Mouse (Mus musculus): ENCODE measurements around the gene Hapln2.

GRCm38 (mm10) chr3:87981894-87982835, 45.2 kb downstream of the Hapln2 start:
- TF ChIP-seq CHD2 (IDR thresholded peaks at IDR 0.05; ENCODE audit: low read length) (no peak), CTCF (IDR thresholded peaks at IDR 0.05 in 2 of 3, conservative IDR thresholded peaks at IDR 0.05 in 1 of 3; ENCODE audit: control insufficient read depth in 1 of 3, insufficient read depth in 1 of 3, low read depth in 2 of 3, low read length in 3 of 3, poor library complexity in 1 of 3, severe bottlenecking in 1 of 3) (no peak), EP300 (IDR thresholded peaks at IDR 0.05; ENCODE audit: low read depth in 1 of 2, low read length in 2 of 2) (no peak), POLR2A (IDR thresholded peaks at IDR 0.05; ENCODE audit: control insufficient read depth in 1 of 2, insufficient read depth in 1 of 2, low read depth in 1 of 2, low read length in 2 of 2, poor library complexity in 1 of 2) (no peak), MEF2A (IDR thresholded peaks at IDR 0.05; ENCODE audit: extremely low read depth, insufficient replicate concordance, low read depth, low read length, poor library complexity, severe bottlenecking) (no peak), MAZ (IDR thresholded peaks at IDR 0.05; ENCODE audit: low read depth, low read length) (no peak), ELF1 (IDR thresholded peaks at IDR 0.05; ENCODE audit: low read depth, low read length) (no peak), HCFC1 (IDR thresholded peaks at IDR 0.05; ENCODE audit: low read depth, low read length) (no peak)
